23 mouse cellular contexts compared by ENCODE assay signal in genomic region chr9:59716275-59716898, GRCm38 (mm10). TPM values are rescaled to one million over a fixed set of nuclear protein-coding genes. Genes with fewer than 3 reads are reported as not detected.
DNase-seq lines count a peak whose midpoint lies in the region; ATAC-seq lines count a peak whose summit lies in the region.
"Had no signal": no experiment of that assay in that cellular context is flagged by ENCODE, and none has a peak within 500 bp of the region (broad histone marks: within the 10 kb centered on the region; RNA-seq: fewer than 3 reads in every experiment).

No protein-coding gene starts in this region.

- intact Hi-C loops in left cerebral cortex, postnatal 36 days (cut with DNase I): no loop called here

- no peaks in the 10 kb centered on the region for H3K9me3 ChIP-seq in intestine, embryonic 15.5 days
- H3K9me3 ChIP-seq in hindbrain, embryonic 11.5 days (ENCODE audit: control insufficient read depth, low read length): no peaks in the 10 kb centered on the region
- H3K9me3 ChIP-seq: embryonic facial prominence, embryonic 10.5 days; forebrain, embryonic 13.5 days; hindbrain, embryonic 10.5 days; megakaryocyte, embryonic 14.5 days; neural tube, embryonic 13.5 days had no signal

- H3K4me1 ChIP-seq in intestine, embryonic 15.5 days (replicated peaks): no peaks in the 10 kb centered on the region
- H3K4me1 ChIP-seq in hindbrain, embryonic 11.5 days (replicated peaks; ENCODE audit: control insufficient read depth, insufficient read depth, low read length): no peaks in the 10 kb centered on the region
- H3K4me1 ChIP-seq: forebrain, embryonic 13.5 days; hindbrain, embryonic 10.5 days; megakaryocyte, embryonic 14.5 days; neural tube, embryonic 13.5 days had no signal

- ATAC-seq in intestine, embryonic 15.5 days: peak; percentile 87
- ATAC-seq in hindbrain, embryonic 11.5 days (ENCODE audit: low FRiP score): no peak
- ATAC-seq: forebrain, embryonic 13.5 days had no signal

- H3K36me3 ChIP-seq in intestine, embryonic 15.5 days: no peaks in the 10 kb centered on the region
- H3K36me3 ChIP-seq in hindbrain, embryonic 11.5 days (ENCODE audit: control insufficient read depth, insufficient read depth, low read length): no peaks in the 10 kb centered on the region
- H3K36me3 ChIP-seq: embryonic facial prominence, embryonic 10.5 days; hindbrain, embryonic 10.5 days; neural tube, embryonic 13.5 days had no signal

- peak; percentile 66 for DNase-seq in kidney, adult 8-10 months
- peak; percentile 61 to 74 for DNase-seq in kidney, postnatal 36 days
- DNase-seq in lung, postnatal 36 days: peak; percentile 58
- DNase-seq in right cerebral cortex, postnatal 25 days: no peak
- no peak for DNase-seq in left cerebral cortex, postnatal 36 days (ENCODE audit: low spot score in 2 of 2)
- DNase-seq in thymus, postnatal 14 days: no peak
- no peak for DNase-seq in hindbrain, embryonic 11.5 days (ENCODE audit: low spot score)
- DNase-seq: adrenal gland, postnatal 25 days; cerebellum, adult 11-12 months; gastrocnemius, postnatal 14 days; heart, adult 2 months; liver; midbrain, embryonic 14.5 days; spleen, adult 18-20 months; thymus, adult 18-20 months had no signal

- no peak overlapping the region for H3K9ac ChIP-seq in intestine, embryonic 15.5 days
- no peak overlapping the region for H3K9ac ChIP-seq in hindbrain, embryonic 11.5 days (ENCODE audit: low read depth, low read length)
- H3K9ac ChIP-seq: forebrain, embryonic 13.5 days; neural tube, embryonic 13.5 days had no signal

- no peak overlapping the region for H3K4me3 ChIP-seq in intestine, embryonic 15.5 days (replicated peaks)
- H3K4me3 ChIP-seq in hindbrain, embryonic 11.5 days (ENCODE audit: low read depth, low read length): no peak overlapping the region
- H3K4me3 ChIP-seq: embryonic facial prominence, embryonic 10.5 days; forebrain, embryonic 13.5 days; heart, adult 2 months; hindbrain, embryonic 10.5 days; megakaryocyte, embryonic 14.5 days; neural tube, embryonic 13.5 days had no signal

- H3K27ac ChIP-seq in intestine, embryonic 15.5 days: no peak overlapping the region
- no peak overlapping the region for H3K27ac ChIP-seq in hindbrain, embryonic 11.5 days (ENCODE audit: low read depth, low read length)
- H3K27ac ChIP-seq: embryonic facial prominence, embryonic 10.5 days; forebrain, embryonic 13.5 days; heart, adult 2 months; hindbrain, embryonic 10.5 days; neural tube, embryonic 13.5 days had no signal

- 51% methylated on average over 7 of the region's 7 CpGs for WGBS in intestine, embryonic 15.5 days
- 82% methylated on average over 7 of the region's 7 CpGs for WGBS in hindbrain, embryonic 11.5 days

- H3K4me2 ChIP-seq in intestine, embryonic 15.5 days (replicated peaks): no peak overlapping the region
- H3K4me2 ChIP-seq in hindbrain, embryonic 11.5 days (replicated peaks; ENCODE audit: low read depth, low read length): no peak overlapping the region
- H3K4me2 ChIP-seq: forebrain, embryonic 13.5 days; neural tube, embryonic 13.5 days had no signal

- no peaks in the 10 kb centered on the region for H3K27me3 ChIP-seq in intestine, embryonic 15.5 days (replicated peaks)
- H3K27me3 ChIP-seq in hindbrain, embryonic 11.5 days (ENCODE audit: control insufficient read depth, insufficient read depth, low read length): no peaks in the 10 kb centered on the region
- H3K27me3 ChIP-seq: neural tube, embryonic 13.5 days had no signal

RNA-seq across cellular contexts. Expression of gene Senp8, which starts 34.1 kb away (rescaled TPM):
- 11.2 and 12.0 TPM in 2 replicates for polyA plus RNA-seq in intestine, embryonic 15.5 days (2015; fragmentation: Nextera tagmentation; extraction: Ambion mirVana)
- total RNA-seq in left cerebral cortex, postnatal 36 days (2021): 1 to 10 TPM; 7.6 to 9.0 TPM
- 22.8 and 24.1 TPM in 2 replicates for polyA plus RNA-seq in hindbrain, embryonic 11.5 days (2014; fragmentation: Nextera tagmentation; extraction: Ambion mirVana)

RNA-seq across cellular contexts. Expression of gene Myo9a, which starts 34.3 kb away (rescaled TPM):
- polyA plus RNA-seq in intestine, embryonic 15.5 days (2015; fragmentation: Nextera tagmentation; extraction: Ambion mirVana): 9.5 and 14.0 TPM in 2 replicates
- total RNA-seq in left cerebral cortex, postnatal 36 days (2021): 10 to 100 TPM; 65.6 to 95.9 TPM
- polyA plus RNA-seq in hindbrain, embryonic 11.5 days (2014; fragmentation: Nextera tagmentation; extraction: Ambion mirVana): 22.2 and 25.3 TPM in 2 replicates

RNA-seq across cellular contexts. Expression of gene Gramd2, which starts 36.4 kb away (rescaled TPM):
- 1.0 and 1.6 TPM in 2 replicates for polyA plus RNA-seq in intestine, embryonic 15.5 days (2015; fragmentation: Nextera tagmentation; extraction: Ambion mirVana)
- 10 to 100 TPM; 10.4 to 10.8 TPM for total RNA-seq in left cerebral cortex, postnatal 36 days (2021)
- 0.07 and 0.43 TPM in 2 replicates for polyA plus RNA-seq in hindbrain, embryonic 11.5 days (2014; fragmentation: Nextera tagmentation; extraction: Ambion mirVana)
- total RNA-seq: CH12.LX; heart, adult 2 months; MEL had no signal

Comparison
In these comparisons a context has a peak if more than half of its experiments do, and no peak if none do; other contexts are left out.
1. DNase-seq: peak in kidney, adult 8-10 months (2 of 2), kidney, postnatal 36 days (2 of 2) and lung, postnatal 36 days (single experiment); none in right cerebral cortex, postnatal 25 days (single experiment), left cerebral cortex, postnatal 36 days (0 of 2), thymus, postnatal 14 days (single experiment) and hindbrain, embryonic 11.5 days (single experiment).